Mouse (Mus musculus) embryonic stem cell, embryonic (primary cell): ENCODE measurements around the gene Hivep2.

Experiments
- CTCF ChIA-PET, 4 experiments: fragments of 300-600 bp in 2 of 4; fragments of 350-600 bp in 2 of 4; sonication (Branson Sonifier 250); formaldehyde crosslinking; loops; one replicate each; lab custom pipeline; 2022; ENCODE audit warnings: inconsistent platforms in 2 of 4; lab: Charles Lee
- POLR2A ChIA-PET, 4 experiments: fragments of 300-600 bp in 2 of 4; fragments of 350-600 bp in 2 of 4; sonication (Branson Sonifier 250); formaldehyde crosslinking; loops; one replicate each; lab custom pipeline; 2022; ENCODE audit warnings: antibody characterized with exemption in 4 of 4, inconsistent platforms in 1 of 4; lab: Charles Lee

Hivep2 gene

DNA sequence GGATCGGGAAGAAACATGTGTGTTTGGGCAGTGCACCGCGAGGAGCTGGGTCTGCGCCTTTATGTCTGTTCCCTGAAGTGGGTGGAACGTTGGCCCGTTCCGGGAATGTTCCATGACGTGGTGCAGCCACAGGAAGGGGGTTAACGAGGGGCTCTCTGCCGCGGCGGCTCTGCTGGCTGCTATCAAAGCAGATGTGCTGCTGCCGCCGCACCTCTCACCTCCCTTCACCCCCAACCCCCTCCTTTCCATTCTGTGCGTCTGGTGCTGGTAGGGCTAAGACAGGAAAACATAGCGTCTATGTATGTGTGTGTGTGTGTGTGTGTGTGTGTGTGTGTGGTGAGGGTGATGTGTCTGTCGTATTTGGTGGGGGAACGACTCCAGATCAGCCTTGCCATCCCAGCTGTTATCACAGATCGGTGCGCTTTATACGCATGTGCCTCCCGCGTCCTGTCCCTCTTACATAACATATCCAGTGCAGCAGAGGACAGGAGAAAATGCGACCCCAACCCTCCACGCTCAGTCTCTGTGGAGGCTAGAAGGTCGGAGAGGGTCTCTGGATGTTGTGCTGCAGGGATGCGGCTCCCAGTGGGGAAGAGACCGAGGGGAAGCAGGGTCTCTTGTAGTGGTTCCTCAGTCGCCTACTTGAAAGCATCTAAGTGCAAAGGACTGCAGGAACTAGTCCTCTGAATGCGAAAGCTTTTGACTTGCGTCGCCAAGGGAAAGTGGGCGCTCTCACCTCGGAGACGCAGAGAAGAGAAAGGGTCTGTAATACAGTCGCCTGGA, 1.8 kb downstream of the Hivep2 start:
- CTCF ChIA-PET, result interaction anchor here in 1 of 4 experiments (0.6 kb wide), 1 partner anchor 1365 kb away, joined by 3 read pairs; no protein-coding TSS in a partner anchor
- POLR2A ChIA-PET, result interaction anchor here in 2 of 4 experiments (0.6 to 1.2 kb wide), 3 partner anchors 46 to 414 kb away, joined by 4 to 5 read pairs (median 4); no protein-coding TSS in a partner anchor

DNA sequence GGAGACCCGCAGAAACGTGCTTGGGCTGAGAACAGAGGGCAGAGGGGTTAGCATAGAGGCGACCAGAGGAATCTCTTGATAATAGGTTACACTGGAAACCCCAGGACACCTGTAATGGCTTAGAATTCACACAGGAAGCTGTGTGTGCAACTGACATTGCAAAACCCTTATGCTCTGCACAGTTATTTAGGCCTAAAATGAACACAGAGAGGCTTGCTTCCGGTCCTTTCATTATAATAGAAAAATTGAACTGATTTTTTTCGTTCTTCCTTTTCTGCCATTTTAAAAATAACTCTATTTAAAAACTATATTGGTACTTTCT, 2.3 kb downstream of the Hivep2 start:
- POLR2A ChIA-PET, result interaction anchor here in 1 of 4 experiments (1.2 kb wide), 1 partner anchor 107 kb away, joined by 4 read pairs; no protein-coding TSS in a partner anchor
- CTCF ChIA-PET, result interaction anchor here in 1 of 4 experiments (0.6 kb wide), 1 partner anchor 1366 kb away, joined by 3 read pairs; no protein-coding TSS in a partner anchor

- POLR2A ChIA-PET, result no interaction called here
- CTCF ChIA-PET, result no interaction called here
Measured at GRCm38 (mm10) chr10:13968989-13969388, 3.1 kb downstream of the Hivep2 start.

GRCm38 (mm10) chr10:13970321-13970720, 4.4 kb downstream of the Hivep2 start:
- ChIA-PET CTCF (no interaction called here), POLR2A (no interaction called here)

DNA sequence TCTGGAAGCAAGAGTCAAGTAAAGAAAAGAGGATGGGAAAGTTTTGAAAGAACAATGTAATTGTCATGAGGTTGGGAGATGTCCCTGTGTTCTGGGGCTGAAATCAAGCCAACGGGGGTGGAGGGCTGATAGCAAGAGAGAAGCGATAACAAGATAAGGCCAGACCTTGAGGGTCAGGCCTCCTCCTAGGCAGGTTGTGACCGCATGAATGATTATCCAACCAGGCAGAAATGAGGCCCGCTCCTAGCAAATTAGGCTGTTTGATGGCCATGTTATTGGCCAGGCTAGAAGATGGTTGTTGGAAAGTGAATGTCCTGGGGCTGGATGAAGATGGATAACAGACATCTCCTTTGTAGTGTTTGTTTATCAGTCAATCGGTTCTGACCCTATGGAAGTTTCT, 5.4 kb downstream of the Hivep2 start:
- POLR2A ChIA-PET, result interaction anchor here in 1 of 4 experiments (0.6 kb wide), 1 partner anchor 47 kb away, joined by 3 read pairs; no protein-coding TSS in a partner anchor

DNA sequence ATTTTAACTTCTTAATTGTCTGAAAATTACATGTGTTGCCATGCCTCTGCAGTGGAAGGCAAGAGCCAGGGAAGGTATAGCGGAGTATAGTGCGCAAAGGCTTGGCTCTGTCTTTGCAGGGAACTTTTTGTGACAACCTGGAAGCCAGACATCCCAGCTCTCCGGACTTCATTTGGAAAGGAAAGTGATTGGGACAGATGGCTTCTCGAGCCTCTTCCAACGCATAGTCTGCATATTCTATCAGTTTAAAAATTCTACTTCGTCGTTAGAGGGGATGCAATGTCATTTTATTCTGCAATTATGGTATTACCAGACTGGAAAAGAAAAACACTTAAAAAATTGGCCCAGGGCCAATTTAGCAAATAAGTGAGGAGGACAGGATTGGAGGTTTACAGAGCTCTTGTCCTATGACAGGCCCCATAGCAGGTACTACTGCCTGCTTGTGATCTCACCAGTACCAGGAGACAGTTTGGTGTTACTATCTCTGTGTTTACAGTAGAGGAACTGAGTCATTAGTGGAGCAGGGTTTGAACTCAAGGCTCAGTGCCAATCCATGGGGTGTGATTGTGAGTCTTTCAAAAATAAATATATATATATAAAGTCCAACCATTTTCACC, 7.8 kb downstream of the Hivep2 start:
- POLR2A ChIA-PET, result interaction anchor here in 2 of 4 experiments (0.5 kb wide), 2 partner anchors 27 to 259 kb away, joined by 3 read pairs; no protein-coding TSS in a partner anchor
- CTCF ChIA-PET, result no interaction called here

More for the DNA sequence above, 5.4 kb downstream of the Hivep2 start:
- CTCF ChIA-PET, result no interaction called here

DNA sequence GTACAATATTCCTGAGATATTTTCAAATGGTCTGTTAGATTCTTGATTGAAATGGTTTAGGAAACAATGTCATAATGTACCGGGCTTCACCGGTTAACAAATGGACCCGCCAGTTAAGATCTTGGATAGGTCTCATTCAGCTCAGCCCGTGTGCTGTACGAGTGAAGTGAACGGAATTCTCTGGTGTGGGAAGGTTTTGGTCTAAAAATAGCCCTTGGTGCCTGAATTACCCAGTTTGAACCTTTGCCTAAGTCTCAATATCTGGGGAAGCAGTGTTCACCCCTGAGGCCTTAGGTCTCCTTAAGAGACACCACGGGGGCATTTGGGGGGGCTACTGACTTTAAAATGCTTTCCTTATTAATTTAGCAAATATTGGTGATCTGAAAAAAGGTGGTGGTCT, 8.6 kb downstream of the Hivep2 start:
- CTCF ChIA-PET, result no interaction called here
- POLR2A ChIA-PET, result no interaction called here

DNA sequence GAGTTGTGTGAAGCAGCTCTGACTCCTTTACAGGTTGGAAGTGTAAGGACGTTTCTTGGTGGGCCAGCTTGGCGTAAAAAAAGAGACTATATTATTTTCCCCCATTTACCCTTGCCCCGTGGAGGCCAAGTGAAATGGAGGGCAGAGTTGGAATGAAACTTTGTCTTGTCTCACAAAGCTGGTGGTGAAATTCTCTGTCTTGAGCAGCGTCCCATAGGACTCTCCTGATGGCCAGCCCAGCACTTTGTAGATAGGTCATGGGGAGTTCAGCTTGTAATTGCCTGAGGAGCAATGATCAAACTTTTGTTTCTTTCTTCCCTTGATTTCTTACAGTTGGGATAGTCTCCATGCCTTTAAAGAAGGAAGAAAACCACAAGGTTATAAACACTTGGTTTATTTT, 10.0 kb downstream of the Hivep2 start:
- ChIA-PET POLR2A (interaction anchor here in 1 of 4 experiments (0.6 to 0.7 kb wide), 2 partner anchors 284 to 355 kb away, joined by 6 to 7 read pairs; no protein-coding TSS in a partner anchor), CTCF (no interaction called here)

- ChIA-PET POLR2A (interaction anchor here in 1 of 4 experiments (0.6 kb wide), 1 partner anchor 285 kb away, joined by 6 read pairs; no protein-coding TSS in a partner anchor), CTCF (no interaction called here)
Measured at GRCm38 (mm10) chr10:13976267-13976666, 10.4 kb downstream of the Hivep2 start.

- ChIA-PET POLR2A (no interaction called here), CTCF (no interaction called here)
Measured at GRCm38 (mm10) chr10:13982271-13982670, 16.4 kb downstream of the Hivep2 start.

DNA sequence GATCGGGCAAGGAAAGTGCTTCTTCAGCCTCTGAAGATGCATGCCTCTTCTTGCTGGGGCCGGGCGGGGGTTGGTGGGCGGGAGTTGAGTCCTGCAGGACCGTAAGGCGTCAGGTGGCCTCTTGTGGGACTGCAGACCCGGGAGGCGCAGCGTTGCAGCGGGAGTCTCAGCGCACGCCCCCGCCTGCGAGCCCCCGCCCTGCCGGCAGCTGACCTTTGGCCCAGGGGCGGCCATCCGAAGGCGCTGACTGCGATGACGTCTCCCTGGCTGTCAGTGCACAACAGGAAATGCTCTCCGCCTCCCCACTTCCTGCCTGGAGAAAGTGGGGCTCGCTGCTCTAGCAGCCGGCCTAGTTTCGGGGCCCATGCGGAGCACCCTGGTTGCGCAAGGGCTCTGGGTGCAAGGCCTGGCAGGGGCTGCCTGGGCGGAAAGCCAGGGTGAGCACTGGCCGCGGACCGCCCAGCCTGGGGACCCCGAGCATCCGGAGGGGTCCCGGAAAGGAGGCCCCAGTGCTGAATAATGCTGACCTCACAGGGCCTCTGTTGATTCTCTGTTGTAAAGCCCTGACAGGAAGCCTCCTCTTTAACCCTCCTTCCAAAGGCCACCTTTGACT, 17.0 kb downstream of the Hivep2 start:
- ChIA-PET POLR2A (interaction anchor here in 2 of 4 experiments (0.6 to 0.9 kb wide), 2 partner anchors 17 to 73 kb away, joined by 3 read pairs; no protein-coding TSS in a partner anchor), CTCF (no interaction called here)

GRCm38 (mm10) chr10:13983631-13984030, 17.8 kb downstream of the Hivep2 start:
- POLR2A ChIA-PET, result interaction anchor here in 2 of 4 experiments (0.9 to 1.1 kb wide), 2 partner anchors 11 to 17 kb away, joined by 3 to 4 read pairs; no protein-coding TSS in a partner anchor
- CTCF ChIA-PET, result no interaction called here

GRCm38 (mm10) chr10:13984233-13984632, 18.4 kb downstream of the Hivep2 start:
- ChIA-PET CTCF (interaction anchor here in 1 of 4 experiments (0.6 kb wide), 1 partner anchor 20 kb away, joined by 3 read pairs; no protein-coding TSS in a partner anchor), POLR2A (interaction anchor here in 1 of 4 experiments (1.1 kb wide), 1 partner anchor 12 kb away, joined by 4 read pairs; no protein-coding TSS in a partner anchor)

- CTCF ChIA-PET, result interaction anchor here in 1 of 4 experiments (1.1 kb wide), 1 partner anchor 12 kb away, joined by 3 read pairs; no protein-coding TSS in a partner anchor
Measured at GRCm38 (mm10) chr10:13986539-13986938, 20.7 kb downstream of the Hivep2 start.

DNA sequence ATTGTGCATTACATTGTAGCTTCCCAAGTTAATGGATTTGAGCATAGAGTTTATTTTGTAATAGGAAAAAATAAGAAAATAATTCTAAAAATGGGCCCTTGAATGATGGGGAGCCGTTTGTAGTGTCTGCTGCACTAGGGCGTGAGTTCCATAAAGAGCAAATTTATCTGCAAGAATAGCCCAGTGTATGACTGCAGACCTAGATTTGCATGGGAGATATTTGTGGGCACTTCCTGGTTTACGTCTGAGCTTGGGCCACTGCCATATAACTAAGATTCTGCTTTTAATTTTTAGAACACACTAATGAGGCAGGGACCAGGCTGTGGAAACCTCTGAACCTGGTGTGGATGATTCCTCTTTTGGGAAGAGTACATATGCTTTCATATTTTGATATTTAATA, 21.5 kb downstream of the Hivep2 start:
- POLR2A ChIA-PET, result no interaction called here
- CTCF ChIA-PET, result interaction anchor here in 1 of 4 experiments (1.1 kb wide), 1 partner anchor 11 kb away, joined by 3 read pairs; no protein-coding TSS in a partner anchor

More at GRCm38 (mm10) chr10:13986539-13986938, 20.7 kb downstream of the Hivep2 start:
- POLR2A ChIA-PET, result no interaction called here

DNA sequence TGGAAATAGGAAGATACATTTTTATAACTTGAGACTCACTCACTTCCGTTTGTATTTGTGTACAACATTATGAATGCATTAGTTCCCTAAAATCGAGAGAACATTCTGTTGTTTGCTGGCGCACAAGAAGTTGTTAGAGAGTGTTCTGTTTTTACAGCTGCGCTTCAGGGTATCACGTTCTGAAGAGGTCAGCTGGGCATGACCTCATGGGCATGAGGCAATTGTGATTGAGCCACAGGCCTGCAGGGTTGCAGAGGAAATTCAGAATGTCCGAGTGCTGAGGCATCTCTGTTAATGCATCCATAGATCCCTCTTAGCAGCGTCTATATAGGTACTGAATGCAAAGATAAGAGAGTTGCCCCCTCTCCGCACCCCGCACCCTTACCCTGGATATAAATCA, 22.4 kb downstream of the Hivep2 start:
- ChIA-PET POLR2A (no interaction called here), CTCF (interaction anchor here in 1 of 4 experiments (0.5 kb wide), 1 partner anchor 416 kb away, joined by 3 read pairs; no protein-coding TSS in a partner anchor)

DNA sequence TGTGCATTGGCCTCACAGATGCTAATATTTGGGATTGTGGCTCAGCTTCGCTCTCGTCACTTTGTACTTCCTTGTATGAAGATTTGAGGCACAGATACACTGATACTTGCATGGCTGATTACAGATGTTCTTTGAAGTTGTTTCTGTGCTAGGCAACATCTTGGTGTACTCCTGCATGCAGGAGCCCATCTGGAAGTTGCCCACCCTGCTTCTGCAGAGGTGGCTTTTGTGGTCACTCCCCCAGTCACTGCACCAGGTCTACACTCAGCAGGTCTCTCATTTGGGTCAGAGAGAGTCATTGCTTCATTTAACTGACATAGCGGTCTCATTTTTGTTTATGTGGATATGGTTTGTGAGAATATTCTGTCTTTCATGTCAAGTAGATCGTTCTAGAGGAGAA, 22.9 kb downstream of the Hivep2 start:
- CTCF ChIA-PET, result no interaction called here
- POLR2A ChIA-PET, result no interaction called here

GRCm38 (mm10) chr10:13990842-13991241, 25.0 kb downstream of the Hivep2 start:
- CTCF ChIA-PET, result no interaction called here
- POLR2A ChIA-PET, result no interaction called here

DNA sequence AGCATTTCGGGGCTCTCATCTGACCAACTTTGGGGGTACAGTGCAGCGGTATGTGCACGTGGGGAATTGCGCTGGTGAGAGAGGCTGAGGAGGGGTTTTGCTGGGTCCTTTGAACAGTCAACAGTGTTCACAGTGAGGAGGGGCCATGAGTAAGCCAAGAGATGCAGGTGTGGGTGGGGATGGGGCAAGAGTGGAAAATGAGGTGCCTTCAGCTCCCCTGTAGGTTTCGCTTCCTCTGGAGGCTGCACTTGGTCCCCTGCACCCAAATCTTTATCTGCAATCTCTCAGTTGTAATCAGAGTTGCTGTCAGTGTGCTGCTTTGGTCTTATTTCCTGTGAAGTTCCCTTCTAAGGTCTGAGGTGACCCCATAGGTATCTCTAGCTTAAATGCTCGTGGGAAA, 27.5 kb downstream of the Hivep2 start:
- CTCF ChIA-PET, result no interaction called here
- POLR2A ChIA-PET, result no interaction called here
